Mouse (Mus musculus) midbrain, embryonic 13.5 days (tissue): ENCODE measurements around the gene Qser1. TPM values are rescaled to one million over a fixed set of nuclear protein-coding genes. Genes with fewer than 3 reads are reported as not detected.

ENCODE experiments used
- ATAC-seq: fragments of 200-750 bp; cut with Nextera tagmentation; 2 replicates; pipeline ENCODE4 v1.8.0; 2017; ENCODE audit warnings: mild to moderate bottlenecking, moderate TSS enrichment, moderate library complexity
- H3K27ac ChIP-seq: fragments of 300-500 bp; sonication (generic); 2 replicates; pipeline ENCODE4 v1.5.1; 2015; ENCODE audit warnings: inconsistent platforms, mild to moderate bottlenecking, moderate library complexity
- H3K27me3 ChIP-seq: fragments of 300-500 bp; sonication (generic); 2 replicates; pipeline ENCODE4 v1.6.1; 2015; ENCODE audit warnings: mild to moderate bottlenecking, inconsistent platforms
- H3K36me3 ChIP-seq: fragments of 300-500 bp; sonication (generic); 2 replicates; pipeline ENCODE4 v1.6.1; 2015; ENCODE audit warnings: mild to moderate bottlenecking, inconsistent platforms
- H3K4me1 ChIP-seq: fragments of 300-500 bp; sonication (generic); replicated peaks from 2 replicates; pipeline ENCODE4 v1.6.1; 2015; ENCODE audit warnings: inconsistent platforms
- H3K4me2 ChIP-seq: fragments of 300-500 bp; sonication (generic); replicated peaks from 2 replicates; pipeline ENCODE4 v1.6.1; 2015; ENCODE audit warnings: moderate library complexity, mild to moderate bottlenecking, inconsistent platforms
- H3K4me3 ChIP-seq: fragments of 300-500 bp; sonication (generic); replicated peaks from 2 replicates; pipeline ENCODE4 v1.5.1; 2015; ENCODE audit warnings: mild to moderate bottlenecking, inconsistent platforms
- H3K9ac ChIP-seq: fragments of 300-500 bp; sonication (generic); replicated peaks from 2 replicates; pipeline ENCODE4 v1.6.1; 2015; ENCODE audit warnings: mild to moderate bottlenecking, inconsistent platforms
- H3K9me3 ChIP-seq: fragments of 300-500 bp; sonication (generic); 2 replicates; pipeline ENCODE4 v1.6.1; 2016; ENCODE audit warnings: mild to moderate bottlenecking, inconsistent platforms
- WGBS: fragments of 180-500 bp; shearing (Covaris S2); methylation state at CpG from one replicate; pipeline ENCODE4 v1.1.7; 2015; 5-methylcytosine and 5-hydroxymethylcytosine counted together
- polyA plus RNA-seq: library from polyadenylated mRNA; unstranded; fragments of >200 nt; fragmentation: Nextera tagmentation; extraction: Ambion mirVana; gene quantifications from 2 replicates; pipeline ENCODE4 v1.2.1, GENCODE M21; 2015

Qser1 gene
- polyA plus RNA-seq, 1 experiment from 2014 or later, result 9.0 TPM

GRCm38 (mm10) chr2:104742741-104743064 lies 73.9 kb downstream of the Qser1 start, which contains the start of gene Depdc7:
Gene Depdc7 (minus strand): TSS chr2:104742878.
- 1% methylated on average over 31 of the region's 31 CpGs for WGBS
- no peak within 1 kb of the TSS for H3K27ac ChIP-seq
- H3K4me2 ChIP-seq, result peak within 1 kb of the TSS; percentile 96
- no peaks in the 10 kb centered on the region for H3K36me3 ChIP-seq
- no peaks in the 10 kb centered on the region for H3K9me3 ChIP-seq
- peaks cover 20% of the 10 kb centered on the region for H3K4me1 ChIP-seq
- peak; percentile 95; the same call in 1 of the 2 replicates for ATAC-seq
- peak within 1 kb of the TSS; percentile 74 for H3K4me3 ChIP-seq
- H3K9ac ChIP-seq, result peak within 1 kb of the TSS; percentile 73
- peaks cover 29% of the 10 kb centered on the region for H3K27me3 ChIP-seq

DNA sequence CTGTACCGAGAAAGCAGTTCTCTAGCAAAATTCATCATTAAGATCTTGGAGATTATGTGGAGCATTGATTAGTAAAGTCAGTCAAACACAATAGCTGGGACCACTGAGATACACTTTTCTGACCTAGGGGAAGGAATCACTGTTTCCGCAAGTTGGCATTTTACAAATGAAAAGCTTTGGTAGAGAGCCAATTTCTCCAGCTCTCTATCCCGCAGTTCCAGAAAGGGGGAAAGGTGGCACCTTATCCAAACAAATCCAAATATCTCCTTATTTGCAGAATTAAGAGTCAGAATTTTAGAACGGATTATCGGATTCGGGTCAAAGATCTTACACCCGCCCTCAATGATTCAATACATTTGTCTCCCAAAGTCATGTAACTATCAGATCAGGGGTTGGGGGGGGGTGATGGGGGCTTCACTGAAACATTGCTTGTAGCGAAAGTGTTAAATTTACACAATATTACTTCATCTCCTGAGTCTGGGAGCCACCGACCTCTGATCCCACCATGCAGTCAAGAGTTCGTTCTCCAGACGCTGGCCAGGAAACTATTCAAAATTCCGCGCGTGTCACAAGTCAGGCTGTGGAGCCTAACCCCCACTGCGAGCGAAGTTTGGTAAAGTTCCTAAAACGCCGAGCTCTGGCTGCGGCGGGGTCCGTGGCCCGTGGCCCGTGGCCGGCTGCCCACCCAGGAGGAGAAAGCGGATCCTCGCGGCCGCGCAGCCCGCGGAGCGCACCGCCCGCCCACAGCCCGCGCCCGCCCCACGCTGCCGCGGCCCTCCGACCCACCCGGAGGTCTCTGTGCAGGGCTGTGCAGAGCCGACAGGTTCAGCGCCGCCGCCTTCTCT lies 74.4 kb downstream of the Qser1 start:
- 4% methylated on average over 41 of the region's 46 CpGs for WGBS
- Histone ChIP-seq H3K9ac (peak overlapping the region; percentile 73), H3K27ac (no peak overlapping the region), H3K27me3 (peaks cover 29% of the 10 kb centered on the region), H3K36me3 (no peaks in the 10 kb centered on the region), H3K4me3 (peak overlapping the region; percentile 74), H3K9me3 (no peaks in the 10 kb centered on the region), H3K4me1 (peaks cover 20% of the 10 kb centered on the region), H3K4me2 (peak overlapping the region; percentile 96)
- ATAC-seq, result no peak; the same call in 1 of the 2 replicates

DNA sequence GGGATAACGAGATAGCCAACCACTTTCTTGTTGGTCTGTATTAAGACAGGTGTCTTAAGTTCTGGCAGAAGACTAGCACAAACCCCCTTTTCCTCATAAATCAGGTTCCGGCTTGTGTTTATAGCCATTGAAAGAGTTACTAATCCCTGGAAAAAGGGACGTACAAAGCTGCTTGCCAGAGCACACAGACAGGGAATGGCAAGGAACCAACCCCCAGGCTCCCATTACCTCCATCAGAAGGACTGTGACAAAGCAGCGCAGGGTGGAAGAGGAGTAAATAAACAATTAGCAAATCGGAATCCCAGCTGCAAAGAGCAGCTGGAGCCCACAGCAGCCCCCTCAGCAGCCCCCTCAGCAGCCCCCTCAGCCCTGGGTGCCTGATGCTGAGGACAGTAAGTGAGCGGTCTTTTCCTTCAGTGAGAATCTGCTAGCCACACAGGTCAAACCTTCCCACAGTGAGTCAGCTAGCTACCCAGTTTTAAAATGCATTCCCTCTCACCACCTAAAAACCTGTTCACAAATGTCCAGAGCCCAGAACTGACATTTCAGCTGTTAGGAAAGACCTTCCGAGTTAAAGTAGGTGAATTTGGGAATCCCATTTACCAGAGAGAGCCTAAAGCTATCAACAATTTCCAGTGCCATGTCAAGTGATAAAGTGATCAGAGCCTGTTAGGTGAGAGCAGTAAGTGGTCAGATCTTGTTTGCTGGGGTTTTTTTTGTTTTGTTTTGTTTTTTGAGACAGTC lies 75.4 kb downstream of the Qser1 start:
- Histone ChIP-seq H3K4me2 (0 out of 2 replicates have a peak overlapping the region, but pooled peaks have one; percentile 5), H3K36me3 (no peaks in the 10 kb centered on the region), H3K27me3 (peaks cover 29% of the 10 kb centered on the region), H3K4me1 (peaks cover 20% of the 10 kb centered on the region), H3K27ac (no peak overlapping the region), H3K9ac (no peak overlapping the region), H3K4me3 (no peak overlapping the region), H3K9me3 (no peaks in the 10 kb centered on the region)
- 26% methylated on average over 7 of the region's 7 CpGs for WGBS
- no peak for ATAC-seq

DNA sequence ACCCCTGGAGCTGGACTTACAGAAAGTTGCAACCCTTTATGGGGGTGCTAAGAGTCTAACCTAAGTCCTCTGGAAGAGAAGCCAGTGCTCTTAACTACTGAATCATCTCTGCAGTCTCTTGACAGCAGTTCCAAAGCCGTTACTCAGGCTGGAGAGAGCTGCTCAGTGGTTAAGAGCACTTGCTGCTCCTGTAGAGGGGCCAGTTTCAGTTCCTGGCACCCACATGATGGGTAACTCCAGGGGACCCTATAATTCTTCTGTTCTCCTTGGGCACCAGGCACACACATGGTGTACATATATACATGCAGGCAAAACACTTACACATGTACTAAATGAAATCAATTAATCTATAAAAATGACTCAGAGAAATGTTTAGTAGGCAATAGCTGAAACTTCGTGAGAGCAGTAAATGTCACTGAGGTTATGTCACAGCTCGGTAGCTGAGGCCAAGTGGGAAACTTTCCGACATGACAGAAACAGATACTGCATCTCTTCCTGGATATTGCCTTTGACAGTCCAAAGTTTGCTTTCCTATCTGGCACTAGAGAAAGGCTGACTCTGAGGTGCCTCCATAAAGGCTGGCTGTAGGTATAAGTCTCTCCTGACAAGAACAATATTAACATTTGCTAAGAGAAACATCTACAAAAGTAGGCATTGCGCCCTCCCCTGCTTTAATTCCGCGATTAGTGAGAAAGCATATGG lies 76.2 kb downstream of the Qser1 start:
- H3K9me3 ChIP-seq, result no peaks in the 10 kb centered on the region

GRCm38 (mm10) chr2:104739691-104740090 lies 76.9 kb downstream of the Qser1 start:
- H3K4me3 ChIP-seq, result no peak overlapping the region
- no peaks in the 10 kb centered on the region for H3K36me3 ChIP-seq
- WGBS, result 89% methylated on average over 2 of the region's 2 CpGs
- H3K9ac ChIP-seq, result no peak overlapping the region
- no peak overlapping the region for H3K4me2 ChIP-seq
- peaks cover 20% of the 10 kb centered on the region for H3K4me1 ChIP-seq
- H3K9me3 ChIP-seq, result no peaks in the 10 kb centered on the region
- H3K27me3 ChIP-seq, result peaks cover 29% of the 10 kb centered on the region
- no peak overlapping the region for H3K27ac ChIP-seq
- no peak for ATAC-seq

More for the DNA sequence above, 76.2 kb downstream of the Qser1 start:
- Histone ChIP-seq H3K27ac (no peak overlapping the region), H3K4me3 (no peak overlapping the region), H3K4me1 (peaks cover 20% of the 10 kb centered on the region), H3K27me3 (peaks cover 29% of the 10 kb centered on the region), H3K36me3 (no peaks in the 10 kb centered on the region), H3K9ac (no peak overlapping the region), H3K4me2 (no peak overlapping the region)
- no peak for ATAC-seq
- WGBS, result 59% methylated on average over 7 of the region's 7 CpGs

- H3K4me3 ChIP-seq, result no peak overlapping the region
- no peak overlapping the region for H3K27ac ChIP-seq
- H3K36me3 ChIP-seq, result no peaks in the 10 kb centered on the region
- no peak overlapping the region for H3K9ac ChIP-seq
- WGBS, result 72% methylated on average over 7 of the region's 7 CpGs
- no peak for ATAC-seq
- no peaks in the 10 kb centered on the region for H3K9me3 ChIP-seq
- peaks cover 5% of the 10 kb centered on the region for H3K4me1 ChIP-seq
- no peak overlapping the region for H3K4me2 ChIP-seq
- H3K27me3 ChIP-seq, result peaks cover 15% of the 10 kb centered on the region
These were observed 80.3 kb downstream of the Qser1 start for GRCm38 (mm10) chr2:104736241-104736640.

DNA sequence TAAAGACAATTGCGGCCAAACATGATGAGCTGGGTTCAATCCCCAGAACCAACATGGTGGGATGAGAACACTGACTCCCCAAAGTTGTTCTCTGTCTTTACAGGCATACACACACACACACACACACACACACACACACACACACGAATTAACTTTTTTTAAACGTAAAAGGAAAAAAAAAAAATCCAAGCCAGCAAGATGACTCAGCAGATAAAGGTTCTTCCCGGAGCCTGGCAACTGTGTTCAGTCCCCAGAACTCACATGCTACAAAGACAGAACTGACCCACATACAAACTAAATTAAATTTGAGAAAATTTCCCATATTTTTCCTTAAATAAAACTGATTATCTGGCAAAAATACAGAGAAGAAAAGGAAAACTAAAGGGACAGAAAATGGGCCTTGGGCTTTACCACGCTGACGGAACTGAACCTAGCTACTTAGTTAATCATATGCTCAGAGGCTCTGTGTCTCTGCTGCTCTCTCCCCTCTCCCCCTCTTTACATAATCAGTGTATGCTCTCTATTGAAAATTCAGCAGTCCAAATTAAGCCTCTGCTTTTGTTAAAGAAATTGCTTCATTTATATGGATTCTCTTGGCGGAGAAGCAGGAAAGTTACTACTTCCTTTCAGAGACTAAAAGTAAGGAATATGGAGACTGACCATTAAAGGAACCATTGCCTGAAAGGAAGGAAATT lies 83.9 kb downstream of the Qser1 start:
- Histone ChIP-seq H3K27ac (no peak overlapping the region), H3K9me3 (no peaks in the 10 kb centered on the region), H3K36me3 (no peaks in the 10 kb centered on the region), H3K4me1 (no peaks in the 10 kb centered on the region), H3K27me3 (no peaks in the 10 kb centered on the region), H3K4me2 (no peak overlapping the region), H3K9ac (no peak overlapping the region), H3K4me3 (no peak overlapping the region)
- WGBS, result 68% methylated on average over 7 of the region's 7 CpGs
- no peak for ATAC-seq

GRCm38 (mm10) chr2:104732033-104732444 lies 84.5 kb downstream of the Qser1 start:
- Histone ChIP-seq H3K4me1 (no peaks in the 10 kb centered on the region), H3K9me3 (no peaks in the 10 kb centered on the region), H3K4me2 (no peak overlapping the region), H3K27ac (no peak overlapping the region), H3K27me3 (no peaks in the 10 kb centered on the region), H3K9ac (no peak overlapping the region), H3K4me3 (no peak overlapping the region), H3K36me3 (no peaks in the 10 kb centered on the region)
- WGBS, result 89% methylated on average over 9 of the region's 9 CpGs
- ATAC-seq, result no peak

- H3K27ac ChIP-seq, result no peak overlapping the region
- no peaks in the 10 kb centered on the region for H3K27me3 ChIP-seq
- no peak overlapping the region for H3K4me3 ChIP-seq
- no peaks in the 10 kb centered on the region for H3K9me3 ChIP-seq
- no peaks in the 10 kb centered on the region for H3K4me1 ChIP-seq
- H3K36me3 ChIP-seq, result no peaks in the 10 kb centered on the region
- no peak for ATAC-seq
- no peak overlapping the region for H3K9ac ChIP-seq
- no peak overlapping the region for H3K4me2 ChIP-seq
- 61% methylated on average over 1 of the region's 1 CpGs for WGBS
These were observed 89.2 kb downstream of the Qser1 start for GRCm38 (mm10) chr2:104727369-104727768.

DNA sequence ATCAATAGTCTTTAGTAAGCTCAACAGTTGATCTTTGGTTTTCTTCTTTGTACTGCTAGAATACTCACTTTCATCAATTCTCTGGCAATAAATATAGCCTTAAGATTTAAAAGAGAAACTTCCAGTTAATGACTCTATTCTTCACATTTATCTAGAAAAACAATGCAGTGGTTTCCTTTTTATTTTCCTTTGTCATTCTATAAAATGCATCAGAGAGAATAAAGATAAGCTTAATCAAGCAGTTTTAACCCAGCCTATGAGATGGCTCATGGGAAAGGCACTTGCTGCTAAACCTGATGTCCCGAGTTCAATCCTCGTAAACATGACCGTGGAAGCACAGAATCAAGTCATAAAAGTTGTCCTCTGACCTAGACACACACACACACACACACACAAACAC lies 94.5 kb downstream of the Qser1 start:
- WGBS, result 86% methylated on average over 3 of the region's 3 CpGs
- Histone ChIP-seq H3K9ac (no peak overlapping the region), H3K36me3 (no peaks in the 10 kb centered on the region), H3K27me3 (no peaks in the 10 kb centered on the region), H3K4me1 (no peaks in the 10 kb centered on the region), H3K4me3 (no peak overlapping the region), H3K9me3 (no peaks in the 10 kb centered on the region), H3K4me2 (no peak overlapping the region), H3K27ac (no peak overlapping the region)
- no peak for ATAC-seq

- Histone ChIP-seq H3K4me3 (no peak overlapping the region), H3K36me3 (no peaks in the 10 kb centered on the region), H3K9ac (no peak overlapping the region), H3K9me3 (no peaks in the 10 kb centered on the region), H3K4me1 (0 out of 2 replicates have a peak, but pooled peaks cover 1% of the 10 kb centered on the region), H3K4me2 (no peak overlapping the region), H3K27me3 (peaks cover 5% of the 10 kb centered on the region; the same call in 1 of the 2 replicates), H3K27ac (no peak overlapping the region)
- no peak for ATAC-seq
- WGBS, result 87% methylated on average over 4 of the region's 4 CpGs
These were observed 98.7 kb downstream of the Qser1 start for GRCm38 (mm10) chr2:104717827-104718226.
